Mouse (Mus musculus): ENCODE results near the gene Lix1. TPM values are rescaled to one million over a fixed set of nuclear protein-coding genes. Genes with fewer than 3 reads are reported as not detected.

The Lix1 gene
- polyA plus RNA-seq (2017; shearing (Covaris generic)) = under 1 TPM; 0.38 to 0.48 TPM

DNA sequence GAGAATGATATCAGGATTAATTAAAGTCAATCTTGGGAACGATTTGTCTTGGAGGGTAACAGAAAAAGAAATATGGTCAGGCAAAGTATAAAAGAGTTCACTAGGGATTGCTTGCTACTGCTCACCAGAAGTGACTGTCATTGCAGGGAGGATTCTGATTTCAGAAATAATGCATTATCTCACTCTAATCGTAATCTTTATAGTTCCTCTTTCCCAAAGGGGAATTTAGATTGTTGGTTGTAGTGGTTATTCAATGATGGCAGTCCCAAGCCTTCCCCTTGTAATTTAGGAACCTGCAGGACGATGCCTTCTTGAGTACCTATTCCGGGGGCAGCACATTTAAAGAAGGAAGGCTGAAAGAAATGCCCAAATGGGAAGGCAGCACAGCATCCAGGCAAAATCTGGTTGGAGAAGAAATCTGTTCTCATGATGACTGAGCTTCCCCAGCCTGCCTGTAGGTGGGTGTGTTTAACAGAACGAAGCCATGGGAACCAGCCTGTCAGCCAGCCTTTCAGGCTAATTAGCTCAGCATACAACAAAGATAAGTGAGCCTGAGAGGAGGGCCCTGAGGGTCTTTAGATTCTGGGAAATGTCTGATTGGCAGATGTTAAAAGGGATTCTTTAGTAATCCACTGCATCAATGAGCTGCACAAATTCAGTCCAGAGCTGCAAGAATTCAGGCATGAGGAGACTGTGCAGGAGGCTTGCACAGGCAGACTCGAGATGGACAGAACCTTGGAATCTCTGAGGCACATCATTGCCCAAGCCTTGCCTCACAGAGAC lies at the start of gene Lix1:
TSS of gene Lix1 (plus strand) at position 451 of the 783 bp plus-strand sequence.

GRCm38 (mm10) chr17:17373918-17374910 lies 28.3 kb upstream of the Lix1 start, which contains the start of gene Riok2:
Gene Riok2, plus strand, starts transcription at chr17:17374309.

Other genes with a start within 250 kb of the Lix1 start
- gene Riok2, start 28.4 kb upstream of the Lix1 start, polyA plus RNA-seq (2017; shearing (Covaris generic)) = 10 to 100 TPM; 24.5 to 31.3 TPM
- 10 to 100 TPM; 32.1 to 56.0 TPM for gene Lnpep, start 222.4 kb downstream of the Lix1 start, polyA plus RNA-seq (2017; shearing (Covaris generic))

Data from activated CD4-positive, CD25-positive, alpha-beta regulatory T cell (primary cell).